18 mouse cellular contexts compared by ENCODE assay signal in the genomic region with DNA sequence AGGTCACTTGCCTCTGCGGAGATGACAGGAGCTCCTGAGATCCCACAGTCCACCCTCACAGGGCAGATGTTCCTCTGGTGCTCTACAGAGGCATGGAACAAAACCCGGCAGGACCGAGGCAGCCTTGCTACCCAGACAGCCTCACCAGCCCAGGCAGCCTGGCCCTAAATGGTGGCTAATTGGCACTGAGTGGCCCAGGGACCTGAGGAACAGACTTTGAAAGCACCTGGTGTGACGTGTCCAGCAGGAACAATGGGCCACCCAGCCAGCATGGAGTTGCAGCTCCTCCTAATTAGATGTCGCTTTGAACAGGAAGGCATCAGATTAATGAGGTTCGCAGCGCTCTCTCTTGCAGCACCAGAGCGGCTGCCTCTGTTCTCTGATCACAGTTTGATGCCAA.
DNase-seq lines count a peak whose midpoint lies in the region; ATAC-seq and TF ChIP-seq lines count a peak whose summit lies in the region.
"Had no signal": no experiment of that assay in that cellular context is flagged by ENCODE, and none has a peak within 500 bp of the region (broad histone marks: within the 10 kb centered on the region; RNA-seq: fewer than 3 reads in every experiment).

No protein-coding gene starts in this region.

- no peak overlapping the region for H3K4me2 ChIP-seq in hindbrain, embryonic 15.5 days
- H3K4me2 ChIP-seq in forebrain, embryonic 15.5 days (replicated peaks): no peak overlapping the region
- H3K4me2 ChIP-seq: heart, embryonic 11.5 days; limb, embryonic 13.5 days; liver, embryonic 13.5 days; lung, embryonic 14.5 days had no signal

- DNase-seq in hindbrain, embryonic 10.5 days (ENCODE audit: low spot score): no peak
- peak; percentile 76 for DNase-seq in brain, embryonic 14.5 days (ENCODE audit: low read depth)
- peak; percentile 52 for DNase-seq in retina, embryonic 14.5 days (ENCODE audit: low spot score)
- no peak for DNase-seq in adrenal gland, adult 8-10 months
- DNase-seq: cerebellum, adult 11 months; gastrocnemius, adult 2 months; heart, postnatal 10 days; kidney, adult 18-20 months; kidney, postnatal 14 days; liver, embryonic 13.5 days; lung, postnatal 36 days; thymus, adult 18-20 months had no signal

- ATAC-seq in hindbrain, embryonic 15.5 days (ENCODE audit: low FRiP score, low read depth): 0 out of 2 replicates have a peak, but pooled peaks have one; percentile 10
- 0 out of 2 replicates have a peak, but pooled peaks have one; percentile 17 for ATAC-seq in forebrain, embryonic 15.5 days (replicated peaks)
- no peak for ATAC-seq in cerebellum, adult (ENCODE audit: insufficient number of reproducible peaks, low FRiP score, low TSS enrichment)

- H3K9ac ChIP-seq in hindbrain, embryonic 15.5 days: no peak overlapping the region
- H3K9ac ChIP-seq in forebrain, embryonic 15.5 days (replicated peaks): no peak overlapping the region
- H3K9ac ChIP-seq: limb, embryonic 13.5 days; liver, embryonic 13.5 days; lung, embryonic 14.5 days had no signal

- H3K4me3 ChIP-seq in hindbrain, embryonic 15.5 days: no peak overlapping the region
- no peak overlapping the region for H3K4me3 ChIP-seq in hindbrain, embryonic 10.5 days
- H3K4me3 ChIP-seq in forebrain, embryonic 15.5 days: no peak overlapping the region
- H3K4me3 ChIP-seq: gastrocnemius, adult 2 months; limb, embryonic 13.5 days; liver, embryonic 13.5 days had no signal

- no peak for TF ChIP-seq POLR2A in brain, embryonic 14.5 days (IDR thresholded peaks at IDR 0.05; ENCODE audit: borderline replicate concordance, extremely low read depth, insufficient read depth, insufficient read length, poor library complexity, severe bottlenecking)

- no peak for TF ChIP-seq CTCF in brain, embryonic 14.5 days (IDR thresholded peaks at IDR 0.05; ENCODE audit: borderline replicate concordance, extremely low read depth, insufficient read depth, insufficient read length)

- no peaks in the 10 kb centered on the region for H3K36me3 ChIP-seq in hindbrain, embryonic 15.5 days
- no peaks in the 10 kb centered on the region for H3K36me3 ChIP-seq in hindbrain, embryonic 10.5 days
- no peaks in the 10 kb centered on the region for H3K36me3 ChIP-seq in forebrain, embryonic 15.5 days
- H3K36me3 ChIP-seq: limb, embryonic 13.5 days; liver, embryonic 13.5 days had no signal

- WGBS in hindbrain, embryonic 15.5 days: 48% methylated on average over 8 of the region's 8 CpGs
- 73% methylated on average over 8 of the region's 8 CpGs for WGBS in hindbrain, embryonic 10.5 days
- WGBS in forebrain, embryonic 15.5 days: 23% methylated on average over 8 of the region's 8 CpGs

- no peaks in the 10 kb centered on the region for H3K27me3 ChIP-seq in hindbrain, embryonic 15.5 days
- no peaks in the 10 kb centered on the region for H3K27me3 ChIP-seq in hindbrain, embryonic 10.5 days (ENCODE audit: insufficient read depth, poor library complexity, severe bottlenecking)
- H3K27me3 ChIP-seq in forebrain, embryonic 15.5 days: no peaks in the 10 kb centered on the region
- H3K27me3 ChIP-seq: liver, embryonic 13.5 days had no signal

- no peaks in the 10 kb centered on the region for H3K9me3 ChIP-seq in hindbrain, embryonic 15.5 days
- H3K9me3 ChIP-seq in hindbrain, embryonic 10.5 days: no peaks in the 10 kb centered on the region
- H3K9me3 ChIP-seq in forebrain, embryonic 15.5 days: no peaks in the 10 kb centered on the region
- H3K9me3 ChIP-seq: limb, embryonic 13.5 days; liver, embryonic 13.5 days had no signal

- peaks cover 16% of the 10 kb centered on the region for H3K4me1 ChIP-seq in hindbrain, embryonic 15.5 days (replicated peaks)
- H3K4me1 ChIP-seq in hindbrain, embryonic 10.5 days (replicated peaks): 0 out of 2 replicates have a peak, but pooled peaks cover under 1% of the 10 kb centered on the region
- peaks cover 23% of the 10 kb centered on the region for H3K4me1 ChIP-seq in forebrain, embryonic 15.5 days
- H3K4me1 ChIP-seq: liver, embryonic 13.5 days had no signal

- H3K27ac ChIP-seq in hindbrain, embryonic 15.5 days (replicated peaks): no peak overlapping the region
- no peak overlapping the region for H3K27ac ChIP-seq in hindbrain, embryonic 10.5 days
- no peak overlapping the region; the same call in 1 of the 2 replicates for H3K27ac ChIP-seq in forebrain, embryonic 15.5 days (replicated peaks)
- H3K27ac ChIP-seq: gastrocnemius, adult 2 months; limb, embryonic 13.5 days; liver, embryonic 13.5 days had no signal

Comparison
In these comparisons a context has a peak if more than half of its experiments do, and no peak if none do; other contexts are left out.
1. DNase-seq: peak in brain, embryonic 14.5 days (single experiment) and retina, embryonic 14.5 days (single experiment); none in hindbrain, embryonic 10.5 days (single experiment) and adrenal gland, adult 8-10 months (single experiment).